Mouse (Mus musculus) lung, postnatal 0 days (tissue): ENCODE measurements at regions not wholly inside any gene's neighbourhood (a gene's known extent, or its start where the extent isn't known, plus 50 kb on each side); places are given as distances from the start of the nearest gene placed in this dataset.

ENCODE experiments used
- ATAC-seq: fragments of 200-750 bp; cut with Nextera tagmentation; 2 replicates; pipeline ENCODE4 v1.8.0; 2017; ENCODE audit warnings: moderate library complexity
- DNase-seq: peaks from one replicate; pipeline ENCODE4 v3.0.0-alpha.2; 2016; ENCODE audit warnings: low spot score
- H3K27ac ChIP-seq: fragments of 300-500 bp; sonication (generic); 2 replicates; pipeline ENCODE4 v1.5.1; 2014; ENCODE audit warnings: antibody characterized with exemption, mild to moderate bottlenecking, low read length, mixed read lengths
- H3K27me3 ChIP-seq: fragments of 300-500 bp; sonication (generic); replicated peaks from 2 replicates; pipeline ENCODE4 v1.6.1; 2014; ENCODE audit warnings: low read length, mixed read lengths; ENCODE audit not compliant: insufficient read depth
- H3K36me3 ChIP-seq: fragments of 300-500 bp; sonication (generic); 2 replicates; pipeline ENCODE4 v1.6.1; 2014; ENCODE audit warnings: low read length, mixed read lengths; ENCODE audit not compliant: insufficient read depth
- H3K4me1 ChIP-seq: fragments of 300-500 bp; sonication (generic); 2 replicates; pipeline ENCODE4 v1.6.1; 2014; ENCODE audit warnings: antibody characterized with exemption, low read depth, low read length, mixed read lengths; ENCODE audit not compliant: insufficient read depth
- H3K4me2 ChIP-seq: fragments of 300-500 bp; sonication (generic); replicated peaks from 2 replicates; pipeline ENCODE4 v1.6.1; 2014; ENCODE audit warnings: low read depth, mild to moderate bottlenecking, low read length, moderate library complexity, mixed read lengths
- H3K4me3 ChIP-seq: fragments of 300-500 bp; sonication (generic); 2 replicates; pipeline ENCODE4 v1.5.1; 2014; ENCODE audit warnings: low read depth, low read length
- H3K9ac ChIP-seq: fragments of 300-500 bp; sonication (generic); replicated peaks from 2 replicates; pipeline ENCODE4 v1.6.1; 2014; ENCODE audit warnings: low read depth, mild to moderate bottlenecking
- H3K9me3 ChIP-seq: fragments of 300-500 bp; sonication (generic); 2 replicates; pipeline ENCODE4 v1.6.1; 2016; ENCODE audit warnings: low read length, mixed read lengths
- CTCF ChIP-seq: IDR thresholded peaks from 2 replicates; pipeline ENCODE4 v1.5.1; 2016; ENCODE audit warnings: antibody characterized with exemption, mild to moderate bottlenecking
- EP300 ChIP-seq: IDR thresholded peaks from 2 replicates; pipeline ENCODE4 v1.6.1; 2016; ENCODE audit warnings: antibody characterized with exemption, mild to moderate bottlenecking, control low read depth
- WGBS: fragments of 180-500 bp; shearing (Covaris S2); extraction: QIAGEN DNeasy Blood & Tissue Kit; methylation state at CpG from one replicate; pipeline ENCODE4 v1.1.7; 2014; 5-methylcytosine and 5-hydroxymethylcytosine counted together

DNA sequence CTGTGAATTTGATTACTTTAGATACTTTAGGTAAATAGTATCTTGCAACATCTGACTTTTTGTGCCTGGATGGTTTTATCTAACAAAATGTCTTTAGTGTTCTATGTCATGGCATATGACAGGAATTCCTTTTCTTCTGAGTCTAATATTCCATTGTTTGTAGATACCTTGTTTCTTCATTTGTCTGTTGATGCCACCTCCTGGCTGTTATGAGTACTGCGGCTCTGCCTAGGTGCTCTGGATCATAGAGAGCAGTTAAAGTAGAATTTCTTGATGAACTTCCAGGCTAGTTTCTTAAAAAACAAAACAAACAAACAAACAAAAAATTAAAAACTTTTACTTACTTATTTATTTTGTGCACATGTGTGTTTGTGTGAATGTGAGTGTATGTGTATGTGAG is 83.6 kb upstream of the Kif2a start:
- Histone ChIP-seq H3K9me3 (no peaks in the 10 kb centered on the region), H3K4me2 (no peak overlapping the region), H3K4me1 (no peaks in the 10 kb centered on the region), H3K36me3 (no peaks in the 10 kb centered on the region), H3K4me3 (no peak overlapping the region), H3K9ac (no peak overlapping the region), H3K27me3 (no peaks in the 10 kb centered on the region), H3K27ac (no peak overlapping the region)
- TF ChIP-seq EP300 (no peak), CTCF (peak; percentile 66)
- 65% methylated on average over 1 of the region's 1 CpGs for WGBS
- DNase-seq = peak; percentile 20
- ATAC-seq = no peak

DNA sequence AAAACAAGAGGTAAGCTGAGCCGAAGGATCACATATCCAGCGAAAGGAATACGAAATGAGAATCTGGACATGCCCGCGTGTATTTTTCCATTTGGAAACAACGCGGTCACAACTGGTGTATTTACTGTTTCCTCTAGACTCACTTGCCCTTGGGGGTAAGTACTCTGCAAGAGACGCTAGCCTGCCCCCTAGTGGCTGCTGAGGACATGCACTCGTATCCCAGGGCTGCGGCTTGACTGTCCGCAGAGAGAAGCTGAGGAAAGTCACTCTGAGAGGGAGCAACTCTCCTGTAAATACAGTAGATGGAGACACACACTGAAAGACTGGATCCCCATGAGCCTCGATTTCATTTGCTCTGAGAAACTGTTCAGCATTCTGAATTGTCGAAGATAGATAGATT is 79.7 kb upstream of the Kif2a start:
- Histone ChIP-seq H3K4me1 (no peaks in the 10 kb centered on the region), H3K4me2 (peak overlapping the region; percentile 43), H3K36me3 (no peaks in the 10 kb centered on the region), H3K9me3 (no peaks in the 10 kb centered on the region), H3K27ac (no peak overlapping the region), H3K9ac (no peak overlapping the region), H3K4me3 (0 out of 2 replicates have a peak overlapping the region, but pooled peaks have one; percentile 9), H3K27me3 (no peaks in the 10 kb centered on the region)
- 20% methylated on average over 13 of the region's 13 CpGs for WGBS
- TF ChIP-seq CTCF = peak; percentile 94
- TF ChIP-seq EP300 = no peak
- DNase-seq = peak; percentile 88
- peak; percentile 91 for ATAC-seq

DNA sequence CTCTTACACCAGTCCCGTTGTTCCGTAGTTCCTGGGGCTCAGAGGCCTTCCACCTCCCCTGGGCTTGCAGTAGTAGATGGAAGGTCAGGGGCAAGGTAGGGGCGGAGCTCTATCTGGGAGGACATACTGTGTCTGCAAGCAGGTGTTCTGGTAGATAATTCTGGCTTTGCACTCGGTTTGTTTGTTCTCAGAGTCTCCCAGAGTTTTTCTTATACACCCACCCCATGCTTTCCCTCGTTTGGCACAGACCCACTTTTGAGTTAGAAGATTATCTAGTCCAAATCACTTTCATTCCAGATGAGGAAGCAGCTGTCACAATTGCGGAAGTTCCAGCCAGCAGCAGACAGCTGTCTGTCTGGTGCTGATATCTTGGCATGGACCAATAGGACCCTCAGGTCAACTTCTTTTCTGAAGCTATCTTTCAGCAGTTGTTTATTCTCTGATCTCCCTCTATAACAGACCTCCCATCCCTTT is 79.0 kb upstream of the Kif2a start:
- Histone ChIP-seq H3K4me1 (no peaks in the 10 kb centered on the region), H3K36me3 (no peaks in the 10 kb centered on the region), H3K27me3 (no peaks in the 10 kb centered on the region), H3K4me3 (no peak overlapping the region), H3K4me2 (no peak overlapping the region), H3K9me3 (no peaks in the 10 kb centered on the region), H3K27ac (peak overlapping the region; percentile 51; the same call in 1 of the 2 replicates), H3K9ac (no peak overlapping the region)
- peak; percentile 63 for ATAC-seq
- peak; percentile 49 for DNase-seq
- WGBS = 44% methylated on average over 6 of the region's 6 CpGs
- peak; percentile 41; the same call in 1 of the 2 replicates for TF ChIP-seq EP300
- no peak for TF ChIP-seq CTCF

DNA sequence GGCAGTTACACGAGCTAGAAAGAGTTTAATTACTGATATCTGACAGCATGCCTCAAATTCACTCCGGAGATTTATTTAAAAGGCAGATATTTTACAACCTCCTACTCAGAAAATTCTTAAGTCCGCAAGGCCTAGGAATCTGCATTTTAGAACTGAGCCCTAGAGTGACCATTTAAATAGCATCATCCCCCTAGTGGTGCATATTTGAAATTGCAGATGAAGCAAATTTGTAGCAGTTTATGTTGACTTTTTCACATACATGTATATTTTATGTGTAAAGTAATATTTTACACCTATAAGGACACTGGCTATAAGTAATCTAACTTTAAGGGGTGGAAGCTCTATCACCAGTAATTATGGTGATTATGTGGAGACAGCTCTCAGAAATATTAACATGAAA is 78.2 kb upstream of the Kif2a start:
- no peaks in the 10 kb centered on the region for H3K4me1 ChIP-seq
- H3K36me3 ChIP-seq = no peaks in the 10 kb centered on the region
- ATAC-seq = no peak
- no peak overlapping the region for H3K4me2 ChIP-seq
- 72% methylated on average over 3 of the region's 3 CpGs for WGBS
- no peak overlapping the region for H3K27ac ChIP-seq
- peak; percentile 33 for DNase-seq
- no peak overlapping the region for H3K9ac ChIP-seq
- TF ChIP-seq CTCF (peak; percentile 64), EP300 (no peak)
- H3K9me3 ChIP-seq = no peaks in the 10 kb centered on the region
- H3K4me3 ChIP-seq = no peak overlapping the region
- no peaks in the 10 kb centered on the region for H3K27me3 ChIP-seq

DNA sequence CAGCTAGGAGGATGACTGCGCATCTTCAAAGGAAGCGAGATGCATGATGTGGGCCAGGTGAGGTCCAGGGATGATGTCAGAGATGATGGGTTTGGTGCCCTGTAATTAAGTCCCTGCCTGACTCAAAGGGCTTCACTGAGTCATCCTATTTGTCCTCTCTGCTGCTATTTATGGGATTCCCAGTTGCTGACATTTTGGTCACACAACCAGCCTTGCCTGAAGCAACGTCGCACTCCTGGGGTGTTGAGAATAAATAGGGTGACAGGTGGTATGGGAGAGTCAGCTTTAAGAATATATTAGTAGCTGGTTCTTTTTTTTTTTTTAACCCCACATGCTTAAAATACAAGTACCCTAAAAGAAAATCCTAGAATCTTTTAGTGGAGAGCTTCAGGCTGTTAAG is 75.1 kb upstream of the Kif2a start:
- DNase-seq (no peak), ATAC-seq (no peak)
- H3K36me3 ChIP-seq = no peaks in the 10 kb centered on the region
- H3K4me1 ChIP-seq = no peaks in the 10 kb centered on the region
- no peak overlapping the region for H3K27ac ChIP-seq
- WGBS = 91% methylated on average over 4 of the region's 4 CpGs
- no peak overlapping the region for H3K4me3 ChIP-seq
- no peaks in the 10 kb centered on the region for H3K9me3 ChIP-seq
- H3K27me3 ChIP-seq = no peaks in the 10 kb centered on the region
- H3K4me2 ChIP-seq = no peak overlapping the region
- TF ChIP-seq EP300 = no peak
- no peak overlapping the region for H3K9ac ChIP-seq

DNA sequence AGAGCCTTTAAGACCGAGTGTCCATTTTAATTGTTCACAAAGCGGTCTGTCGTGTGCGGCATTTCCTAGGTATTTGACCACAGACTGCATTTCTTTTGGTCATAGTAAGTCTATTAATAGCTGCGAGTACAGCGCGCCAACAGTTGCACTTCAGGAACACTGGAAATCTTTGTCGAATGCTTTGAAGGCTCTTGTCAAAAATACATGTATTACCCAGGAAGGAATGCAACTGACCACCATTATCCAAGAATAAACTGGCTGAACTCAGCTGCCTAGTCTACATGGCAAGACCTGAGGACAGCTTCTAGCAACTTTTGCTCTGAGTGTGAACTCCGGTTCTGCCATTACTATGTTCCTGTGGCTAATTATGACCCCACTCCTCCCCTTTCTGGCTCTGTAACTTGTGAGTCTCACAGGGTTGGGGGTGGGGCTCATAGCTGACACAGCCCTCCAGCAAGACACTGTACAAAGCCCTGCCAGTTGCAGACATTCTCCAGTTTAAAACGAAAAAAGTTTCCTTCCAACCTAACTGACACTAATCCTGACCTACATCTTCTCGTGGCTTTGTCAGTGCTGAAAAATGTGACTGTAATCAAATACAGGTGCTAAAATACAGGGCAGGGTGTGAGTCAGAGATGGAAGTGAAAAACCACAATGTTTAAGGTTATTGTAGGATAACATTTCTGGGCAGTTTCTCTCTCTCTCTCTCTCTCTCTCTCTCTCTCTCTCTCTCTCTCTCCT is 73.2 kb upstream of the Kif2a start:
- peak; percentile 32 for DNase-seq
- Histone ChIP-seq H3K4me2 (peak overlapping the region; percentile 25; the same call in 1 of the 2 replicates), H3K9ac (no peak overlapping the region), H3K27ac (0 out of 2 replicates have a peak overlapping the region, but pooled peaks have one; percentile 14), H3K9me3 (no peaks in the 10 kb centered on the region), H3K4me3 (no peak overlapping the region), H3K4me1 (no peaks in the 10 kb centered on the region), H3K36me3 (no peaks in the 10 kb centered on the region), H3K27me3 (no peaks in the 10 kb centered on the region)
- 54% methylated on average over 11 of the region's 11 CpGs for WGBS
- ATAC-seq = no peak; the same call in 1 of the 2 replicates
- no peak for TF ChIP-seq EP300
- no peak for TF ChIP-seq CTCF
